Comparison of ENCODE assay signal across 13 mouse cellular contexts in the genomic region with DNA sequence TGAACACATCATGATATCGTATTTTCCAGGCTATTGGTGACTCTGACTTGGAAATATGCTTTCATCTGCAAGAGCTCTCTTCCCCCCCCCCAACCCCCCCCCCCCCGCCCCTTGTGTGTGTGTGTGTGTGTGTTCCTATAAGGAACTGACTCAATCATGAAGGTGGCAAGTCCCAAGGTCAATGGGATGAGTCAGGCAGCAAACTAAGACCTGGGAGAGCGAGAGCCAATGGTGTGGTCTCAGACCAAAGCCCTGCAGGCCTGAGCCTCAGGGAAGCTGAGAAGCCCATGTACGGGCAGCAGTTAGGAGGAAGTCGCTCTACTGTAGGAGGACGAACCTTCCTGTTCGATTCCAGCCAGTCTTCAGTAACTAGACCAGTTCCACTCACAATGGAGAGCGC.
"Had no signal": no experiment of that assay in that cellular context is flagged by ENCODE, and none has a peak within 500 bp of the region (broad histone marks: within the 10 kb centered on the region; RNA-seq: fewer than 3 reads in every experiment).

No protein-coding gene starts in this region.

- DNase-seq: kidney, postnatal 25 days; lung, embryonic 14.5 days; lung, postnatal 10 days; retina, postnatal 1 day; right cerebral cortex, postnatal 4 days; spleen, adult 18-20 months; thymus, postnatal 36 days had no signal

- H3K4me1 ChIP-seq: limb, embryonic 15.5 days had no signal

- H3K9ac ChIP-seq: limb, embryonic 15.5 days; liver, embryonic 12.5 days; lung, embryonic 14.5 days; midbrain, embryonic 12.5 days; neural tube, embryonic 13.5 days had no signal

- H3K9me3 ChIP-seq: limb, embryonic 15.5 days; liver, embryonic 12.5 days; midbrain, embryonic 12.5 days; neural tube, embryonic 13.5 days had no signal

- H3K36me3 ChIP-seq: limb, embryonic 15.5 days; liver, embryonic 12.5 days; midbrain, embryonic 12.5 days; neural tube, embryonic 13.5 days had no signal

- H3K27me3 ChIP-seq: limb, embryonic 15.5 days; midbrain, embryonic 12.5 days; neural tube, embryonic 13.5 days had no signal

- H3K4me3 ChIP-seq: layer of hippocampus, adult 2 months; limb, embryonic 15.5 days; liver, embryonic 12.5 days; midbrain, embryonic 12.5 days; neural tube, embryonic 13.5 days had no signal

- H3K4me2 ChIP-seq: limb, embryonic 15.5 days; liver, embryonic 12.5 days; lung, embryonic 14.5 days; midbrain, embryonic 12.5 days; neural tube, embryonic 13.5 days had no signal

- ATAC-seq: liver, embryonic 12.5 days; midbrain, embryonic 16.5 days had no signal

- H3K27ac ChIP-seq: layer of hippocampus, adult 2 months; limb, embryonic 15.5 days; liver, embryonic 12.5 days; midbrain, embryonic 12.5 days; neural tube, embryonic 13.5 days had no signal
